Mouse (Mus musculus): ENCODE results near the gene Ralgps1.

The Ralgps1 gene

DNA sequence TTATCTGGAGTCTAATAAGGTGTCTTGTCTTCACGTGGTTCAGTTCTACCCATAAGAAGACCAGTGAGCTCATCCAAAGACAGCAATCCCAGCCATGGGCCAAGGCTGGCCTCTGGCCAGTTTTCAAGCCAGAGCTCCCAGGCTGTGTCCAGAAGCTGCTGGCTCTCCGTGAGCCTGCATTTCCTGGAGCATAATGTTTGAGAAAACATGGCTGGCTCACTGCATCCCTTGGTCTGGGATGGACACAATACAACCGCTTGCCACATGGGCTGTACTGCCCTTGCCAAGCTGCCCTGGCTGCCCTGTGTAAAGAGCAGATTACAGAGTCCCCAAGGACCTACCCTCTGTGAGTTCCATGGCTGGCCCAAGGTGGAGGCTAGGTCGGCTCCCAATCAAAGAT, 88.4 kb downstream of the Ralgps1 start:
- DNase-seq (ENCODE audit: extremely low spot score, low spot score) = no peak

DNA sequence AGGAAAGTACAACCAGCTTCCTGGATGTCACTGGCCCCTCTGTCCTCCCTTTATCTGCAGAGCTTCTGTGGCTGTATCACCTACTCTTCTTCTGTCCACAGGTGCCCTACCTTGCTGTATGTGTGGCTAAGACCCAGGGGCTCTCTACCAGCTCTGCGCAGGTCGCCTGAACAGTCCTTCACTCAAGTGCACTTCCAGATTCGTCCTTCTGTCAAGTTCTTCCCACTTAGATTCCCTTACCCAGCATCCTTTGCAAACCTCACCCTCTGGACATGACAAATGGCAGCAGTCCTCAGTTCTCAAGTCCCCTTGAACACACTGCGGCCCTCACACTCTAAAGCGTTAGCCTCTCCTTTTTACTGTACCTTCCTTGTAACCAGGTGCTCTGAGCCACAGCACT, 89.5 kb downstream of the Ralgps1 start:
- DNase-seq (ENCODE audit: extremely low spot score, low spot score) = no peak

DNA sequence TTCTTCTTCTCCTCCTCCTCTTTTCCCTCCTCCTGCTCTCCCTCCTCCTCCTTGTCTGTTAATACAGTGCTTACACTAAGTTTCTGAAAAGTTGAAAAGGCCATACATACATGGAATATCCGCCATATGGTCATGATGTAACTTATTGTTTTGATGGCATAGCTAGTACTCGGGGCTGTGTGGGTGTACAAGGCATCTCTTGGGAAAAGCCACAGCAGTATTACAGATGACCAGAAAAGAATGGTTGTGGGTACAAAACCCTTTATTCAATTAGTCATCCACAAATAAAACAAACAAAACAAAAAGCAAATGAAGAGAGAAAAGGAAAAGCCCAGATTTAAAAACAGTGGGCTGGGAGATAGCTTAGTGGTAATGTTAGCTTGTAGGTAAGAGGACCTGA, 90.8 kb downstream of the Ralgps1 start:
- no peak for DNase-seq (ENCODE audit: extremely low spot score, low spot score)

DNA sequence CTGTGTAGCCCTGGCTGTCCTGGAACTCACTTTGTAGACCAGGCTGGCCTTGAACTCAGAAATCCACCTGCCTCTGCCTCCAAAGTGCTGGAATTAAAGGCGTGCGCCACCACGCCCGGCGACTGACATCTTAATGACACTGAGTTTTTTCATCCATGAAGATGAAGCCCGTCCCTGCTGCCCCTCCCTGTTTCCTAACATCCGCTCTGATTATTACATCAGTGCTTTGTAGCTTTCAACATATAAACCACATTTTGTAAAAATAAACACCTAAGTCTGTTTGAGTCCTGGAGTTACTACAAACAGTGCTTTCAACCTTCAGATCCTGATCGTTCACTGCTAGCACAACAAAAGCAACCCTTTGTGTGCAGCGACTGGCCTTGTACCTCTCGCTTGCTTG, 91.5 kb downstream of the Ralgps1 start:
- no peak for DNase-seq (ENCODE audit: extremely low spot score, low spot score)

DNA sequence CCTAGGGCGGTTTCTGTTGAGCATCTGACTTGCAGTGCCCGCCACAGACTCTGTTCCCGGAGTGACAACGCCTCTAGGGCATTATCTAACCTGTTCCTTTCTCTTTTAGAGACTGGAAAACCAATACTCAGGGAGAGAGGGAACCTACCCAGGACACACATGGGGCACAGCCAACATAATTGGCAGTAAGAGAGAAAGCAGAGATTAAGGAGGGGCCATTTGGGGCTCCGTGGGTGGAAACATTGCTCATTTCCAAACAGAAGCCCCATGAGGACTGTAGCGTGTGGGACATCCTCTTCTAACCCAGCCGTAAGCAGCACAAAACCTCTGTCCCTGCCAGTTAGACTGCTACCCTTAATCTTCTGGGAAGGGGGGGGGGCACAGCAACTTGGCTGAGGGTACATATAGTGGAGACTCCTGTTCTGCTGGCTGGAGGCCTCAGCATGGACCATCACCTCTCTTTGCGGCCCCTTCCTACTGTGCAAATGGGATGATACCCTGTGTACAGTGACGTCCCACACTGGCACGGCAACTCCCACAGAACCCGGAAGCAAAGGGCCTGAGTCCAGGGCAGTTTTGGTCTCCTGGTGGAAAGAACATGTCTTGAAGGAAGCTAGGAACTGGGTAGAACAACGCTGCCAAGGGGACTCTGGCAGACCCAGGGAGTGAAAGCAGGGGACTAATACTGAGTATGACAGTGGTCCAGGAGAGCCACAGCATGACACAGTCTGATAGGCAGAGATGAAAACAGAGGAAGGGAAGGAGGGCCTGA, 96.4 kb downstream of the Ralgps1 start:
- DNase-seq (ENCODE audit: extremely low spot score, low spot score) = no peak

DNA sequence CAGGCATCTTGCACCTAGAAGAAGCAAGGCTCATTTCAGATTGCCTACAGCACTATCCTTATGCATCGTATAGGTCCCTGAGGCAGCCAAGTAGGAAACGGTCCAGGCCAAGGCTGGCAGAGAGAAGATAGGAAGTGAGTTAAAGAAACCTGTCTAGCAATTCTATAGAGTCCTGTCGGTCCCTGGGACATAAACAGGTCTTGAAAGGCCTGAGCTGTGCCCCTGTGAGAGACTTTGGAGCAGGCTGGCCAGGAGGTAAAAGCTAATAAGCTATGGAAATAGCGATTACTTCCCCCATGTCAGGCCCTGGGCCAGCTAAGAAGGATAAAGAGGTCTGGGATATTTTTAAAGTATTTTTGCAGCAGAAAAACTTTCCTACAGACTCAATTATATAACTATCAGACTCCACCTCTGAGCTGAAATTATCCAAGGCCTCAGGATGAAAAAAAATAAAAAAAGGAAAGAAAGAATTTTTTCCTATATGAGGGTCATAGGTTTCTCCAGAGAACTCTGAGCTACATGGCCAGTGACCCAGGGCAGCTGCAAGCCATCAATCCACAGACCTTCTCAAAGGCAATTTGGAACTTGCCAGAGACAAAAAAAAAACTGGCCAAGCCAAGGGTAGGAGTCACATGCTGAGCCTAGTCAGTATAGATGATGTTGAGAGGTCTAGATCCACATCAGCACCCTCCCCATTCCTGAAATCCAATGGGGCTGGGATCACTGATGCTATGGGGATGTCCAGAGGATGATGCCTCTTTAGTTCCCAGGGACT, 98.4 kb downstream of the Ralgps1 start:
- DNase-seq (ENCODE audit: extremely low spot score, low spot score) = no peak

DNA sequence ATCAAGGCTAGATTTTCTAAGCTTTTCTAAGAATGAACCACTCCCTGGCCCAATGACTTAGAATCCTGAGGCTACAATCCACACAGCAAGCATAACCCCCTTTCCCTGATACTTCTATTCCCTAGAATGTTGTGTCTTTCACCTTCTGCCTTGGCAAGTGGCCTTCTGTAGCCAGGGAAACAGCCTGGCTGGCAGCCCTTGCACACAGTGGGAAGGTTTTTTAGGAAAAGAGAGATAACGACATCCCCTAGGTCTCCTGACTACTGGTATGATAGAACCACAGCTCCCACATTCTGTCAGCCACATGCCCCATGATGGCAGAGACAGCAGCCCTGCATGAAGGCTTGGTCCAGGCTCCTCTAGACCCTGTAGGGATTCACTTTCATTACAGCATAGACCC, 99.8 kb downstream of the Ralgps1 start:
- DNase-seq (ENCODE audit: extremely low spot score, low spot score) = no peak

DNA sequence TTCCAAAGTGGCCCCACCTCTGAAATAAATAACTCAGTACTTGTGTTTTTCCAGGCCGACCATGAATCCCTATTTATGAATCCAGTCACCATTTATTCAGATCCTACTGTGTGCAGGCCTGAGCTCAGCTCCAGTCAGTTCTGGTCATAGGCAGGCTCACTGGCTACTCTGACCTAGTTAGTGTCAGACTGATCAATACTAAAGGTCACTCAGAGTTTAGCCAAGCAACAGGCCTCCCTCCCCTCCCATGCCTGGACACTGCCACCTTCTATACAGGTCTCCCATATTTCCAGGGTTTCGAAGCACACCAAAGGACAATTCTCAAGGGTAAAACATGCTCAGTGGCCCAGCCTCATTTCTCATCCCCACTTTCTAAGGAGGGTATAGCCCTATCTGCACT, 100.7 kb downstream of the Ralgps1 start:
- no peak for DNase-seq (ENCODE audit: extremely low spot score, low spot score)

DNA sequence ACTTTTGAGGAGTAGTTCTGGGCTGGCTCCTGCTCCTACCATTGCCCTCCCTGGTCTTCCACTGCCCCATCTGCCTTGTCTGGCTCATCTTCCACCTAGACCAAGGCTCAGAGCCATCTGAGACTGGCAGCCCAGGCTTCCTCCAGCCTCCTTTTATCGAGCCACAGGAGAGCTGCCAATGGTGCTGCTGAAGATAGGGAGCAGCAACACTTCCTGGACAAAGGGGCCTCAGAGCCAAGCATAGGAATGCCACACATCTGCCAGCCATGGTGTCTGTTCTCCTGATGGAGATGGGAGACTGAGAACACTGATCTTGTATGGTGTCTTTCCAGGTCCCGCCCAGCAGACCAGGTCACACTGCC, 102.2 kb downstream of the Ralgps1 start:
- no peak for DNase-seq (ENCODE audit: extremely low spot score, low spot score)

DNA sequence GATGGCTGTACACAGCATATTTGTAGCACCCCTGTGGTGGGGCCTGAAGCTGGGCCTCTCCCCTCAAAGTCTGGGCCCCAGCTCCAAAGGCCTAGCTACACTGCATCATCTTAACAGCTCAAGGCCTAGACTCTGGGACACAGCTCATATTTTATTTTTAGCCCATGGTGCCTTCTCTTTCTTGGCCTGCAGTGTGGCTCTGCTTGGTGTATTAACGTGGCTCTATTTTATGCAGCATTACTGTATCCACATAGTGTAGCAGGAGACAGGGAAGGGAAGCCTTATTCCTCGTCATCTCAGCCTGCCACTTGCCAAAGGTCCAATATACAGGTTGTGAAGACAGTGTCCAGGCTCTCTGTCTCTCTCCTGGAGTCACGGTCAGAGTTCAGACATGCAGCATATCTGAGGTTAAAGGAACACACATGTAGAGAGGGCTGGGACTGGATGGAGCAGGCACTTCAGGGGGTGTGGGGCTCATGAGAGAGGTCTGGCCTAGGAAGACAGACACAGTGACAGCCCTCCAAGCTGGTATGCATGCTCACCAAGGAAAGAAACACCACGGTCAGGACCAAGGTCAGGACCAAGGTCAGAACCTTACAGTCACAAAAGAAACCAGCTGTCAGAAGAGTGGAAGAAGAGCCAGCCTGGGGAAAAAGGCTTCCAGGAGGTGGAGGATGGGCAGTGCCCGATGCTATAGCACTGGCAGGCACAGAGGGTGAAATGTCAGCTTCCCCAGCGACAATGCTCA, 102.7 kb downstream of the Ralgps1 start:
- no peak for DNase-seq (ENCODE audit: extremely low spot score, low spot score)

DNA sequence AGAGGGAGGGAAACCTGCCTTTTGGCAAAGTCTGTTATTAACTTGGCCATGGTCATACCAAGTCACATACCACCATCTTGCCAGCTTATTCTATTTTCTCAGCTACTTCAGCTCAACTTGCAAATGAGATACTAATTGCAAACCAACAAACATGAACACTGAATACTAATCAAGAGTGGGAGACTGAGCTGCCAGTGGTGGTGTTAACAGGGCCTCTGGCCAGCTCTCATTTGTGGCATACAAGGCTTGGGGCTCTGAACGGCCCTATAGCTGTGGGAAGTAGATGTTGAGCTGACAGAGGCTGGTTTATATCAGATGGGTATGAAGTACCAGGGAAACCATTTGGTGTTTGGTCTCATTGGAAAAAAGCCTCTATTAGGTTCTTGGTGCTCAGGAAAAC, 104.2 kb downstream of the Ralgps1 start:
- DNase-seq (ENCODE audit: extremely low spot score, low spot score) = no peak

DNA sequence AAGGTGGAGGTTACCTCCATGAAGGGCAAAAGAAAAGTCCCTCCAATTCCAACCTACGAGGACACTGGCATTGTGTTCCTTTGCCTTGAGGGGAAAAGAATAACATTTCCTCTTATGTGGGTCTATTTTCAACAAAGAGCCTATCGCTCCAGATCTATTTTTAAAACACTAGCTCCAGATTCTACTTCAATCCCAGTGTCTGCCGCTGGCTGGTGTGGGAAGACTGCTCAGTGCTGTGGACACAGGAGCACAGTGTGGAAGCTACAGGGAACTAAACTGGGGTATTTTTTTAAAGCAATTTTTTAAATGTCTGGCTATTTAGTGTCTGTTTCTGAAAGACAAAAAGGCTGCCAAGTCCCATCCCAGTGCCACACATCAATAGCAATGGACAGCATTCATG, 105.5 kb downstream of the Ralgps1 start:
- no peak for DNase-seq (ENCODE audit: extremely low spot score, low spot score)

DNA sequence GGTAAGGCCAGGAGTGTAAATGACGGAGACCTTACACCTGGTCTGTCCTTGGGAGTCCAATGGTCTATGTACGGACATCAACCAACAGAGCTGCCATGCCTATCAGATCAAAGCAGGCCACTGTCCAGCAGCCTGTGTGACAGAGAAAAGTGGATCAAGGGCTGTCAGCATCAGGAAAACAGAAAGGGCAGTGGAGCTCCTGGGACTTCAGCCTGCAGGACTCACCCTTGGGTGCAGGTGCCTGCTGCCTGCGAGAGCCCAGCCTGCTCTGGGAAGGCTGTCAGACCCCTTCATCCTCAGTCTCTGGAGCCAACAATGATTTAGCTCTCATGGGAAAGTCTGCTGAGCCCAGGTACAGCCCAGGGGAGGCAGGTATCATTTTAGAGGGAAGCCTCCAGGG, 109.8 kb downstream of the Ralgps1 start:
- no peak for DNase-seq (ENCODE audit: extremely low spot score, low spot score)

DNA sequence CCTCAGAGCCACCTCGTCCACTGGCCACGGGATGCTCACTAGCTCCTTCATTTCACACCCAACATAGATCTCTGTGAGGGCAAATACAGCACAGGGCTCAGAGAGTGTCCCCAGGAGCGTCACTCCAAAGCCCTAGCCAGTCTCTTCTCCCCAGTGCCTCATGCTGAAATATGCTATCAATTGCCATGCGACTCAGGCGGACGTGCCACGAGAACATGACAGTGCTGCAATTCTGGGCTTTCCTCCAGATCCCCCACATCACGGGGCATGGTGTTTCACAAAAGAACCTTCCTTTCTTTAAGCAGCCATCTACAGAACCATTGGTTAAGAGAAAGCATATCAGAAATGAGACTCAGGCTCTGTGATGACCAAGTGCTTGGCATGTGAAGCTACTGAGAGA, 110.5 kb downstream of the Ralgps1 start:
- no peak for DNase-seq (ENCODE audit: extremely low spot score, low spot score)

DNA sequence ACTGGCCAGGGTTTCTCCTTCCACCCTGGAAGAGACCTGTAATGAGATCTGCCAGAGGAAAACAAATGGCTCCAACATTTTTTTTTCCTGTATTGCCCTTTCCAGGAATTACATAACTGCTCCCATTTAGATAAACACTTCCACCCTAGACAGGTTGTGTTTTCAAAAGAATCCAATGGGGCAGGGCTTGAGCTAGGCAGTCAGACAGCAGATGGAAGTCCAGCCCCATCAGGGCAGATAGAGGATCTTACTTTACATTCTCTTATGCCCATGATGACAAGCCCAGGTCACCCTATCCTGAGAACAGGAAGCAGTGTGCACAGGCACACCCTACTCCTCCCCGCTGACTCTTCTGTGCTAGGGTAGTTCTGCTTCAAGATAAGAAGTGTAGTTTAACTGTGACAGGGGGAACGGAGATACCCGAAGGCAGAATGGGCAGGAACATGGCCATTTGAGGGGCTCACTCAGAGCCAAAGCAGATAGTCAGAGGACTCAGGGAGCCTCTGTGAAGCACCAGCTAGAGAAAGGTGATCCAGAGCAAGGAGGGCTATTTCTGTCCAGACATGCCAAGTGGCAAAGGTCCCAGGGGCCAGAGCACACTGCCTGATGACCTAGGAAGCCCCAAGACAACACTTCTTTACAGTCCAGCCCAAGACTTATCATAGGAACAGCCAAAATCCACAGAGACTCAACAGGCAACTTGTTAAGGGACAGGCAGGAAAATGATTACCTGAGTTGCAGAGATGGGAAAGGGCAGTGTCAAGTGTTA, 114.3 kb downstream of the Ralgps1 start:
- no peak for DNase-seq (ENCODE audit: extremely low spot score, low spot score)

DNA sequence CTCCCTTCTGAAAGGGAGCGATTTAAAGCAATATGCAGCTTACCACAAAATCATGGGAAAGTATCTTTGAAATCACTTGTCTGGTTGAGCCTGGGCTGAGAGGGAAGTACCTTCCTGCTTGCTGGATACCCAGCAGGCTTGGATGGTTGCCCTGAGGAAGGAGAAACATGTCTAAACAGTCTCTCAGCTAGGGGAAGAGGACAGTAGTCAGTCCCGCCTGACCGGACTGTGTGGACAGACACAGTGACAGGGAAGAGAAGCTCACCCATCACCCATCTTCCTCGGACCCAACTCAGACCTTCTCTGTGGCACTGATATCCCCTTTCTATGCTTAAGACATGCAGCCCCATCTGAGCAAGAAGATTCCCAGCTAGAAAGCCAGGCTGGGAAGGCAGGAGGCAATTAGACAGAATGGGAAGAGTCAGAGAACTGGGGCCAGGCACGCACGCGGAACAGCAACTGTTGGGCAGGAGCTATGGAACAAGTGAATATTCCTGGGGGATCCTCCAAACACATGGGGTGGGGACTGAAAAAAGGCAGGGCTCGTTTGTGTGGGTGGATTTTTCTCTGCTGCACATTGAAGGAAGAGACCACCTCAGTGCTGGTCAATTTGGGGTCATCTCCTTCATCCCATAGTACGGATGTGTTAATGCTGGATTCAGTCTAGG, 116.8 kb downstream of the Ralgps1 start:
- no peak for DNase-seq (ENCODE audit: extremely low spot score, low spot score)

DNA sequence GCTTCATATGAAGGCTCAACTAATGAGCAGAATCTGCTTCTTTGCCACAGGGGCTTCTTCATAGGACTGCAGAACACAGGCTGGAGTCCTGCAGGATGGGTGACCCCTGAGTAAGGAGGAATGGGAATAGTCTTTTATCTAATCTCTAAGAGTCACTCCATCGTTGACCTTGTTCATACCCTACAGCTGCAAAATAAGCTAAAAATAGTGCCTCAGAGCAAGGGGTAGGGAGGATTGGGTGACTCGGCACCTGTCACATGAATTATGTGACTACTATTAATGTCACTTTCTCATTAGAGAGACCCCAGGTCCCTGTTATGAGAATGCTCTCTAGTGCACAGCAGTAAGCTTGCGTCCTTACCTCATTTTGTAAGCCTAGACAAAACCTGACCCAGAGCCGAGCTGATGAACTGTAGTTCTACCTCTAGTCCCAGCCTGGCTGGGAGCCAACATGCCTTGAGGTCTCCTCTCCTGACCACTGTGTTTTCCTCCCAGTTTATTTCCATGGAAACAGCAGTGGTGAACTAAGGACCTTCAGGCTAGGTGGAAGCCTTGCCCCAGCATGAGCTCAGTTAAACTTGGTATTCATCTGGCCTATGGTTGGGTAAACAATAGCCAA, 117.6 kb downstream of the Ralgps1 start:
- no peak for DNase-seq (ENCODE audit: extremely low spot score, low spot score)

DNA sequence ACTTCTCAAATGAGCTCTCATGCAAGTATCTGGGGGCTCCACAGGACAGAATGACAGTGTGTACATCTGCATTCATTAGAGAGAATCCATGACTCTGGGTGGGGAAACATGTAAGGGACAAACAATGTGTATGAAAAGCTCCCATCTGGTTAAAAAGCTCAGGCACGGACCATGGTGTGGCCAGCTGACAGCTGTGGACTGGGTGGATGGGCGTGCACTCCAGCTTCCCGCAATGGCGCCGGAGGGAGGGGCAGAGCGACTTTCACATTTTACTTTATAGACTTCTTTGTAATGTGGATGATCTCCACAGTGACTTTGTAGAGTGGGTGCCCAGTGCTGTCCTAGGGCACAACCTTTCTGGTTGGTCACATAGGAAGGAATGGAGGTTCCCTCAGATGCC, 118.5 kb downstream of the Ralgps1 start:
- no peak for DNase-seq (ENCODE audit: extremely low spot score, low spot score)

DNA sequence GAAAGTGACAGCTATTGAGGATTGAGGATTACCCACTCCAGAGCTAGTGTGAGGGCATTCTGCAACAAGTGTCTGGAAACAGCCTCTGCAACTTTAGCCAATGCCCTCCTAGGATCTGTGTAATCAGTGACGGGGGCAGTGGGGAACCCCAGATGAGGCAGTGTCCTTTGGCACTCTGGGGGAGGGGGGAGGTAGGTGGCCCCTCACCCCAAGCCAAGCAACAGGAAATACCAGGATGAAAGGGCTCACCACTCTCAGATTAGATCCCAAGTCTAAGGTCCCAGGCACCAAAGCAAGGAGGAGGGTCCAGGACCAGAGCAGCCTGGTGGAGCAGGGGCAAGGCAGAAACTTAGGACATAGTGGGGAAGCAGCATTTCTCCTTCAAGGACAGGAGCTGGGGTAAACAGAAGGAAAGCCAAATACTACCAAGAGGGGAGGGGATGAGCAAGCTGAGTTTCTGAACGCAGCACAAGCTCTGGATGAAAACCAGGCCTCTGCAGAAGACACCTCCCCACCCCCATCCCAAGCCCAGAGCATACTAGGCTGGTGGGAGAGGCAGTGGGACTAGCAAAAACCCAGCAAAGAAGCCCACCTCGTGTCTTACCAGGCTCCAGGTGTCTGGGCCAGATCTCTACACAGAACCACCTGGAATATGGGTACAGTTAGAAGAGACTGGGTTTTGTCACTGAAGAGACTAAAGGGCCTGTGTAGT, 121.2 kb downstream of the Ralgps1 start:
- DNase-seq (ENCODE audit: extremely low spot score, low spot score) = no peak

DNA sequence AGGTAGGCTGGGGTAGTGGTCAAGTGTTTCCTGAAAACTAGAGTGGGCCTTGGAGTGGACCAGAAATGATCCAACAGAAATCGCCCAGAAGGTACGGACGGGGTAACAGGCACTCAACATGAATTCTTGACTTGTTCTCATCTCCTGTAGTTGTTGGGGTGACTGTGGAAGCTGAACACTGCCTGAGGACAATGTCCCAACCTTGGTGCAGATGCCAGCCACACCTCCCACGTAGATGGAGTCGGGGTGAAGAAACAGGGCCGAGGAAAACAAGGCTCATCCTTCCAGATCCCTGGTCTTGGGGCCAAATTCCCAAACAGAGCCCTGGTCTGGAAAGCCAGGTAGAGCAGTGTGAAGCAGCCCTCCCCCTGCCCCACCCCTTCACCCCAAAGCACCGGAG, 122.7 kb downstream of the Ralgps1 start:
- no peak for DNase-seq (ENCODE audit: extremely low spot score, low spot score)

Measured in neural tube, embryonic 10.5 days (tissue).